In genomic region chr10:68359135-68359534, GRCm38 (mm10) we compare ENCODE assay signal across 12 mouse cellular contexts.
A peak's percentile ranks its signal among the peaks of the same experiment; 100 is the strongest.
DNase-seq lines count a peak whose midpoint lies in the region; ATAC-seq and TF ChIP-seq lines count a peak whose summit lies in the region.
"Had no signal": no experiment of that assay in that cellular context is flagged by ENCODE, and none has a peak within 500 bp of the region (broad histone marks: within the 10 kb centered on the region; RNA-seq: fewer than 3 reads in every experiment).

No protein-coding gene starts in this region.

- no peak overlapping the region for H3K9ac ChIP-seq in intestine, postnatal 0 days (ENCODE audit: low read depth, low read length)
- no peak overlapping the region for H3K9ac ChIP-seq in intestine, embryonic 16.5 days (ENCODE audit: low read depth, low read length)
- H3K9ac ChIP-seq in midbrain, embryonic 13.5 days (replicated peaks), result no peak overlapping the region
- H3K9ac ChIP-seq: limb, embryonic 15.5 days had no signal

- DNase-seq in testis, postnatal 14 days (ENCODE audit: low spot score), result no peak
- DNase-seq in ZHBTc4 (ENCODE audit: low read depth, low spot score), result peak; percentile 61
- peak; percentile 6 for DNase-seq in thymus, postnatal 25 days
- DNase-seq in left cerebral cortex, postnatal 25 days (ENCODE audit: low spot score in 2 of 2), result no peak
- DNase-seq: adrenal gland, adult 8-10 months; kidney, adult 9 months had no signal

- H3K4me2 ChIP-seq in intestine, postnatal 0 days (replicated peaks; ENCODE audit: low read depth), result no peak overlapping the region
- H3K4me2 ChIP-seq in intestine, embryonic 16.5 days (ENCODE audit: low read depth, low read length), result no peak overlapping the region
- H3K4me2 ChIP-seq in midbrain, embryonic 13.5 days (replicated peaks), result no peak overlapping the region
- H3K4me2 ChIP-seq: limb, embryonic 15.5 days had no signal

- no peaks in the 10 kb centered on the region for H3K9me3 ChIP-seq in intestine, postnatal 0 days (ENCODE audit: control insufficient read depth)
- peaks cover 4% of the 10 kb centered on the region for H3K9me3 ChIP-seq in intestine, embryonic 16.5 days (ENCODE audit: control insufficient read depth, low read length)
- no peaks in the 10 kb centered on the region; the same call in 1 of the 2 replicates for H3K9me3 ChIP-seq in midbrain, embryonic 13.5 days
- H3K9me3 ChIP-seq: hindbrain, embryonic 10.5 days; limb, embryonic 15.5 days had no signal

- peak; percentile 52 for TF ChIP-seq CTCF in intestine, postnatal 0 days (IDR thresholded peaks at IDR 0.05; ENCODE audit: low read depth)
- 0 out of 2 replicates have a peak, but pooled peaks have one; percentile 16 for TF ChIP-seq CTCF in testis, adult 2 months (IDR thresholded peaks at IDR 0.05; ENCODE audit: control insufficient read depth, insufficient read depth, insufficient replicate concordance, low read depth, low read length)

- H3K4me3 ChIP-seq in intestine, postnatal 0 days (ENCODE audit: low read depth, low read length), result no peak overlapping the region
- H3K4me3 ChIP-seq in intestine, embryonic 16.5 days (ENCODE audit: low read length), result no peak overlapping the region
- no peak overlapping the region for H3K4me3 ChIP-seq in testis, adult 2 months (ENCODE audit: control insufficient read depth, low read depth, low read length)
- no peak overlapping the region for H3K4me3 ChIP-seq in midbrain, embryonic 13.5 days (replicated peaks)
- H3K4me3 ChIP-seq: hindbrain, embryonic 10.5 days; limb, embryonic 15.5 days had no signal

- intact Hi-C loops in left cerebral cortex, postnatal 25 days (cut with DNase I), result no loop called here

- ATAC-seq in intestine, postnatal 0 days, result no peak
- ATAC-seq in intestine, embryonic 16.5 days, result no peak
- no peak for ATAC-seq in midbrain, embryonic 13.5 days

- TF ChIP-seq POLR2A in testis, adult 2 months (IDR thresholded peaks at IDR 0.05; ENCODE audit: control insufficient read depth, low read depth, low read length), result no peak

- H3K36me3 ChIP-seq in intestine, postnatal 0 days (ENCODE audit: control insufficient read depth, insufficient read depth), result no peaks in the 10 kb centered on the region
- no peaks in the 10 kb centered on the region for H3K36me3 ChIP-seq in intestine, embryonic 16.5 days (ENCODE audit: control insufficient read depth, insufficient read depth, low read length)
- H3K36me3 ChIP-seq in testis, adult 2 months (ENCODE audit: control insufficient read depth, insufficient read depth, low read length), result no peaks in the 10 kb centered on the region
- no peaks in the 10 kb centered on the region for H3K36me3 ChIP-seq in midbrain, embryonic 13.5 days
- H3K36me3 ChIP-seq: hindbrain, embryonic 10.5 days; limb, embryonic 15.5 days had no signal

- no peaks in the 10 kb centered on the region for H3K27me3 ChIP-seq in intestine, postnatal 0 days (replicated peaks; ENCODE audit: control insufficient read depth, insufficient read depth, low read length)
- no peaks in the 10 kb centered on the region for H3K27me3 ChIP-seq in intestine, embryonic 16.5 days (replicated peaks; ENCODE audit: control insufficient read depth, insufficient read depth, low read length)
- H3K27me3 ChIP-seq in testis, adult 2 months (ENCODE audit: control insufficient read depth, insufficient read depth, low read length), result no peaks in the 10 kb centered on the region
- no peaks in the 10 kb centered on the region for H3K27me3 ChIP-seq in midbrain, embryonic 13.5 days
- H3K27me3 ChIP-seq: limb, embryonic 15.5 days had no signal

- WGBS in intestine, postnatal 0 days, result 100% methylated on average over 2 of the region's 2 CpGs
- WGBS in intestine, embryonic 16.5 days, result 93% methylated on average over 2 of the region's 2 CpGs
- 98% methylated on average over 2 of the region's 2 CpGs for WGBS in midbrain, embryonic 13.5 days

- H3K27ac ChIP-seq in intestine, postnatal 0 days (ENCODE audit: low read depth, low read length), result no peak overlapping the region
- no peak overlapping the region for H3K27ac ChIP-seq in intestine, embryonic 16.5 days (ENCODE audit: low read length)
- no peak overlapping the region for H3K27ac ChIP-seq in testis, adult 2 months (ENCODE audit: control insufficient read depth, insufficient read depth, low read depth, low read length)
- no peak overlapping the region for H3K27ac ChIP-seq in midbrain, embryonic 13.5 days
- H3K27ac ChIP-seq: hindbrain, embryonic 10.5 days; limb, embryonic 15.5 days had no signal

- H3K4me1 ChIP-seq in intestine, postnatal 0 days (replicated peaks; ENCODE audit: control insufficient read depth, insufficient read depth, low read length), result no peaks in the 10 kb centered on the region
- no peaks in the 10 kb centered on the region; the same call in 1 of the 2 replicates for H3K4me1 ChIP-seq in intestine, embryonic 16.5 days (ENCODE audit: control insufficient read depth, insufficient read depth, low read length)
- peaks cover 2% of the 10 kb centered on the region for H3K4me1 ChIP-seq in testis, adult 2 months (ENCODE audit: control insufficient read depth, insufficient read depth, low read length)
- H3K4me1 ChIP-seq in midbrain, embryonic 13.5 days (replicated peaks), result peaks cover 23% of the 10 kb centered on the region

Comparison
In these comparisons a context has a peak if more than half of its experiments do, and no peak if none do; other contexts are left out.
1. DNase-seq: peak in ZHBTc4 (single experiment) and thymus, postnatal 25 days (single experiment); none in testis, postnatal 14 days (single experiment) and left cerebral cortex, postnatal 25 days (0 of 2).